Mouse (Mus musculus) T-cell, adult 2 months (primary cell): ENCODE measurements around the gene Smco2.

Experiments used
- DNase-seq: peaks from one replicate; pipeline ENCODE4 v3.0.0; 2022; ENCODE audit warnings: low spot score

Gene Smco2

GRCm38 (mm10) chr6:146901929-146902328 is 52.0 kb downstream of the Smco2 start:
- DNase-seq = no peak

- DNase-seq = no peak
These were observed 53.7 kb downstream of the Smco2 start for GRCm38 (mm10) chr6:146903632-146904031.

- no peak for DNase-seq
These were observed 54.8 kb downstream of the Smco2 start for GRCm38 (mm10) chr6:146904707-146905106.

- no peak for DNase-seq
These were observed 56.3 kb downstream of the Smco2 start for GRCm38 (mm10) chr6:146906000-146906786.

GRCm38 (mm10) chr6:146907061-146907794 is 57.3 kb downstream of the Smco2 start:
- no peak for DNase-seq

- DNase-seq = no peak
These were observed 57.9 kb downstream of the Smco2 start for GRCm38 (mm10) chr6:146907795-146908190.

GRCm38 (mm10) chr6:146908801-146909200 is 58.9 kb downstream of the Smco2 start:
- no peak for DNase-seq

GRCm38 (mm10) chr6:146909725-146910489 is 60.0 kb downstream of the Smco2 start:
- DNase-seq = no peak

- DNase-seq = no peak
These were observed 60.9 kb downstream of the Smco2 start for GRCm38 (mm10) chr6:146910801-146911200.

GRCm38 (mm10) chr6:146912835-146913488 is 63.1 kb downstream of the Smco2 start:
- DNase-seq = no peak

GRCm38 (mm10) chr6:146913489-146914198 is 63.7 kb downstream of the Smco2 start:
- no peak for DNase-seq

- DNase-seq = no peak
These were observed 65.9 kb downstream of the Smco2 start for GRCm38 (mm10) chr6:146915808-146916207.

- no peak for DNase-seq
These were observed 67.5 kb downstream of the Smco2 start for GRCm38 (mm10) chr6:146917396-146917795.

GRCm38 (mm10) chr6:146918341-146918740 is 68.4 kb downstream of the Smco2 start:
- DNase-seq = no peak
